Mouse (Mus musculus) spleen, postnatal 36 days (tissue): Measurements from ENCODE around the gene Psapl1.

Experiments used
- DNase-seq, 2 experiments: peaks; one replicate each; pipeline ENCODE4 v3.0.0; 2022; ENCODE audit warnings: low spot score in 2 of 2, mixed read lengths in 1 of 2

The Psapl1 gene

GRCm38 (mm10) chr5:36203916-36204315 is at the start of gene Psapl1:
Gene Psapl1 (plus strand): TSS chr5:36204021.
- no peak for DNase-seq

DNA sequence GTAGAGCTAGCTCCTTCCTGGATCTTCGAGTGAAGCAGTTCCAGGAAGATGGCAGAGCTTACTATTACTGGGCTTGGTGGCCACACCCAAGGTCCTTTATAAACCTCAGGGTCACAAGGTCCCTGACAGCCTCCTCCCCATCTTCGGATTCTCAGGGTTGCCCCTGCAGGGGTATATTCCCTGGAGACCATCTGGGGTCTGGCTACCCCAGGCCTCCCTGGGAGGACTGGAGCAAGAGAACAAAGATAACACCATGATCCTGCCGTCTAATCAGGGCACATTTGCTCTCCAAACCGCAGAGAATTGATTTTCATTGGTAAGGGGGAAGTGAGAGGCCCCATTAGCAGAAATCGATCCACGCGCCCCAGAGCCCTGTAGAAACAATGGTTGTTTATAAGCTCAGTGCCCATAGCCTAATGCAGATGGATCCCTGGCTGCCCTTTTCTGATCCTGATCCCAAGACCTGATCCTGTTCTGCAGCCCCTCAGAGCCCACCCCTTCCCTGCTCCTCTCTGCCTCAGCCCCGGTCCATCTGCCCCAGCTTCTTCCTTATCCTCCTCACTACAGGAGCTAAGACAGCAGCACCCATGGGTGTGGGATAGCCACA is 48.8 kb upstream of the Psapl1 start:
- no peak for DNase-seq

- no peak for DNase-seq
Measured at GRCm38 (mm10) chr5:36165424-36166302, 38.2 kb upstream of the Psapl1 start.

- no peak for DNase-seq
Measured at GRCm38 (mm10) chr5:36166346-36167013, 37.3 kb upstream of the Psapl1 start.

GRCm38 (mm10) chr5:36168963-36169650 is 34.7 kb upstream of the Psapl1 start:
- DNase-seq, result no peak

DNA sequence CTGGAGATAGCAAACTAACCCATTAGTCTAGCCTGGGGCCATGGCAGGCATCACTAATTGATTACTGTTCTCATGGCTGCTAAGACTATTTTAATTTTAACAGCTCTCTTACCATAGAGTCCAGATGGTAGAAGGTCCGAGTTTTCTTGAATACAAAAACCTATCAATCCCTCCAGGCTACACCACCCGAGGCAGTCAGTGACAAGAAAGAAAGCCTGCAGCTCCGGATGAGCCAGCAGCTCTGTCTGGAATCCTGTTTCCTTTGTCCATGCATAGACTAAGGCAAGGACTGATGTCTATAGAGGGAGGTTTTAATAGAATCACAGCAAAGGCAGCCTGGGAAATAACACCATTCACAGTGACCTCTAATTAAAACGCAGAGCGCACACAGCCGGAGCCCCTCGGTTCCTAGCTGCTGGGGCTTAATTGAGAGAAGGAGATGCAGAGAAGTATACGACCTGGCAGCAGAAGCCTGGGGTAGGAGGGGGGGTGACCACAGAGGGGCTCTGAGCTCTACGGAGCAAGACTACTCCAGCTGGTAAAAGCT is 29.2 kb upstream of the Psapl1 start:
- DNase-seq, result no peak

DNA sequence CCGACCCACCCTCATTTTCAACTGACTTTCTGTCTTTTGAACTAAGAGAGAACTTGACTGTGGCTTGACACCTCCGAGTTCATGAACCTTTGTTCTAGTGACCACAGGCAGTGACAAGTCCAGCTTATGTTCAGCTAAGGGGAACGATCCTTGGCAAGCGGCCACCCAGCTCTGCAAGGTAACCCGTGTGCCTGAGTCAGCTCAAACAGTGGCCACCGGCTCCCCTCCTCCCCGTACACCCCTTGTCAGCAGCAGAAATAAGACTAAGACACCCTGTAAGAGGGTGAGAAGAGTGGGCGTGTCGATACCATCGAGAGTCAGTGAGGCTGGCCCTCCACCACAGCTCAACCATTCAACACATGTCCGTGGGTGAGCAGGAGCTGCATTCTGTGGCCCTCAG is 27.4 kb upstream of the Psapl1 start:
- DNase-seq, result peak in 1 of 2 experiments; percentile 4

DNA sequence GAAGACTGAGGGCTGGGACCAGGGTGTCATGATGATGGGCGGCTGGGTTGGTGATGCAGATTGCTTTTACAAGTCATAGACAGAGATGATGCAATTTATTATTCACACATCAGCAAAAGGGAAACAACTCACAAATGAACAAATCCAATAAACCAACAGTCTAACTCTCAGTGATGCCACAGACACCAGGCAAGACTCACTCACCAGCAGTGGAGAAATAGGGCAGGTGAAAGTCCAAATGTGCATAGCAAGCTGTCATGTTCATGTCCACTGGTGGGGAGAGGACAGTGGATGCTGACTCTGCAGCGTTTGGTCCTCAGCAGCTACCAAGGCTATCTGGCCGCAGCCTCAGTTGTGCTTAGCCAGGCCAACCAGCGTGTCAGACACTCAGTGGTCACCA is 26.9 kb upstream of the Psapl1 start:
- no peak for DNase-seq

GRCm38 (mm10) chr5:36178215-36178614 is 25.6 kb upstream of the Psapl1 start:
- no peak for DNase-seq

- no peak for DNase-seq
Measured at GRCm38 (mm10) chr5:36178785-36179184, 25.0 kb upstream of the Psapl1 start.

DNA sequence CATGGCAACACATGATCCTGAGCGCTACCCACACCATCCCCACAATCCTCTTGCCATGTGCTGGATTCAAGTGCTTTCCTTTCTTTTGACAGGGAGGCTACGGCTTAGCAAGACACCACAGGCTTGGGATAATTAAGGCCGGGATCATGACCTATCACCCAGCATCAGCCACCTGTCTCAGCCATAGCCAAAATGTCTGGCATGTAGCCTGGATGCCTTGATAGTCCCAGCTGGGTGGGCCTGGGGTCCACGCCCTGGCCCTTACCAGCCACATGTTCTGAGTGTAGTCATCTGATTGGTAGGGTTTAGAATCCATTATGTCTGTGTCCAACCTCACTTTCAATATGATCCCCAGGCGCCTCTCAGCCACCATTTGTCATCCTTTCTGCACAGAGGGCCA is 24.1 kb upstream of the Psapl1 start:
- DNase-seq, result no peak

- no peak for DNase-seq
Measured at GRCm38 (mm10) chr5:36182326-36182725, 21.5 kb upstream of the Psapl1 start.

DNA sequence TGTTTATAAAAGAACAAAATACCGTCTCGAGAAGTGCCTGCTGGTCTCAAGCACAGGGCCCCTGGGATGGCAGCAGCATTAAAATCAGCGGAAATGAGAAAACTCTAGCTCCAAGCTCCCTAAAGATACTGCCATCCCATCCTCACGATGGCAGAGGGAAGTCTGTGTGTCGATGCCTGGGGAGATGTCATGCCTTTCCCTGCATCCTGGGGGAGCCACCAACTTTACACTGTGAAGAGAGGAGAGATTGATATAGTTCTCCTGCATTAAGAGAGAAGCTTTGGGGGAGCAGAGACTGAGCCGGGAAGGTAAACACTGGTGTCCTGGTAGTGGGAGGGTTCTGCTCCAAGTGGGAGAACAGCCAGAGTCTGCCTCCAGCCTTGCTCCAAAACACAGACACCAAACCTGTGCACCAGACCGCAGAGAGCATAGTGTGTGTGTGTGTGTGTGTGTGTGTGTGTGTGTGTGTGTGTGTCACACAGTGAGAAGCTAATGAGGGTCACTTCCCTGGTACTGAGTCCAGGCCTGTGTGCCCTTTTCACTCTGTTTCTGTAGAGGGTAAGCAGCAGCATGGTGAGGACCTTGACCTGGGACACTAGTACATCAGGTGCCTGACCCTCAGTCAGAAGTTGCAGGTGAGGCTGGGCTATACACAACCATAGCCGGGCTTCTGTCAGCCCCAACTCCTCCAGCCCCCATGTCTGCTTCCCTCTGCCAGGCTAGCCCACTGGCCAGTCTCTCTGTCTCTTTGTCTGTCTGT is 17.3 kb upstream of the Psapl1 start:
- no peak for DNase-seq

DNA sequence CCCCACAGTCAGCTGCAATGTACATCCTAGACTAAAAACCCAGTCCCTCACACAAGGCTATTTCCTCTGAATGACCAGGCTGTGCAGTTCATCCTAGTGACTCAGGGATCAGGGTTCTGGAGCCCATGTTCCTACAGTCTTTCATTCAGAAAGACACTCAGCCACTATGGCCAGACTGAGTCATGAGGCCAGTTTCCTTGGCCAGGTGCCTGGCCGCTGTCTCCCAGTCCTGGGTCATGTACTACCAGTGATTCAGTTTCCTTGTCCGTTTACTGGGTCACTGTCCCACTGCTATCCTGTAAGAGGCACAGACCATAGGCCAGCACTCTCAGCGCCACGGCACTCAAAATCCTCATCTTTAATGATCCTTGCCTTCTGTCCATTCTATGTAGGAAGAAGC is 15.5 kb upstream of the Psapl1 start:
- DNase-seq, result no peak

- no peak for DNase-seq
Measured at GRCm38 (mm10) chr5:36191285-36191684, 12.5 kb upstream of the Psapl1 start.

GRCm38 (mm10) chr5:36191876-36192275 is 11.9 kb upstream of the Psapl1 start:
- DNase-seq, result no peak

DNA sequence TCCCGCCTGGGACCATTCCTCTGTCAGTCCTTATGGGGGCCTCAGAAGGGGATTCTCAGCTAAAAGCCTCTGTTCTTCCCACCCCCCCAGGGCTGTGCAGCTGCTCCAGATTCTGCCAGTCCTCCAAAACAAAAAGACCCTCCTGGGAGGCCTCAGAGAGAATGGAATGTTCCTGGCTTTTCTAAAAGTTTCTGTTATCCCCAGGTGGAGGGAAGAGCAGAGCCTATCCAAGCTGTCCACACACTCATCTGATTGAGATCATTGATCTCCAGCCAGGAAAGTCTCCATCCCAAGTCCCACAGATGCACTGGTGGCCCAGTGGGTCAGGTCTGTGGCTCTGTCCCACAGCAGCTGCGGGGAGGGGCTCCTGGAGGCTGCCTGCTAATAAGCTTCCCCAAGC is 11.1 kb upstream of the Psapl1 start:
- no peak for DNase-seq

DNA sequence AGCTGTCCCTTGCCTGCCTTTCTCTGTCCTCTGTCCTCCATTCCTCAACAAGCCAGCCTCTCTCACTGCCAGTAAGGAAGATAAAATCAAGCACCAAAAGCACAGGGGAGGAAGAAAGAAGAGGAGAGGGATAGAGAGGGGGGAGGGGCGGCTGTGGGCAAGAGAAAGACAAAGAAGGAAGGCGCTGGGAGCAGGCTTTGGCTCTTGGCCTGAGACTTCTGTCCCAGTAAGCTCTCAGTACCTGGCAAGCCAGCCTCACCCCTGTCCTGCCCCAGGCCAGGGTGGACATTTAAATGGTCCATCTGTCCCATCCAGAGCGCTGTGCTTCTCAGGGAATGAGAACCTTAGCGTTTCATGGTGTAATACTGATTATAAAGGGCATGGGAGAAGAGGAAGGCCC is 9.2 kb upstream of the Psapl1 start:
- no peak for DNase-seq

GRCm38 (mm10) chr5:36195436-36195835 is 8.4 kb upstream of the Psapl1 start:
- DNase-seq, result no peak

DNA sequence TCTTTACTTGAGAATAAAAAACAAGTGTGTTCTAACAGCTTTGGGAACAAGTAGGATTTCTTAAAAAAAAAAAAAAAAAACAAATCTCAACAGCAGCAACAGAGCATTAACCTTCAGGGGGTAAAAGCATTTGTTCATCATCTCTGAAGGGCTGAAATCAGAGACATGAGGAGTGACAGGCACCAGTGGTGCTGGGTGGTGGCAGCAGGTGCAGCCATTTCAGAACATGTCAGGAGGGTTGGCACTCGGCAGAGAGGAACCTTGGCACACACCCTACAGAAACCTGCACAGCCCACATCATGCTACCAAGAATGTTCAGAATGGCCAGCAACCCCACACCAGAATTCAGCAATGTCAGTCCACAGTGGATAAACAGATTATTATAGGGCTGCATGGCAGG is 4.3 kb upstream of the Psapl1 start:
- no peak for DNase-seq

GRCm38 (mm10) chr5:36202781-36203180 is 1.0 kb upstream of the Psapl1 start:
- DNase-seq, result no peak
